Mouse (Mus musculus) brain, adult 10 weeks (tissue): ENCODE results near the gene Ivd. TPM values are rescaled to one million over a fixed set of nuclear protein-coding genes. Genes with fewer than 3 reads are reported as not detected.

Source experiments
- polyA plus RNA-seq: library from polyadenylated mRNA; stranded (reverse); fragments of 350-450 nt; fragmentation: Illumina TruSeq; extraction: RNeasy Lipid Tissue Mini Kit (QIAGEN cat#74804); gene quantifications from one replicate; pipeline ENCODE4 v1.2.3, GENCODE M21; 2015; ENCODE audit warnings: low read depth, low replicate concordance

The Ivd gene
- polyA plus RNA-seq, result 84.6 TPM

DNA sequence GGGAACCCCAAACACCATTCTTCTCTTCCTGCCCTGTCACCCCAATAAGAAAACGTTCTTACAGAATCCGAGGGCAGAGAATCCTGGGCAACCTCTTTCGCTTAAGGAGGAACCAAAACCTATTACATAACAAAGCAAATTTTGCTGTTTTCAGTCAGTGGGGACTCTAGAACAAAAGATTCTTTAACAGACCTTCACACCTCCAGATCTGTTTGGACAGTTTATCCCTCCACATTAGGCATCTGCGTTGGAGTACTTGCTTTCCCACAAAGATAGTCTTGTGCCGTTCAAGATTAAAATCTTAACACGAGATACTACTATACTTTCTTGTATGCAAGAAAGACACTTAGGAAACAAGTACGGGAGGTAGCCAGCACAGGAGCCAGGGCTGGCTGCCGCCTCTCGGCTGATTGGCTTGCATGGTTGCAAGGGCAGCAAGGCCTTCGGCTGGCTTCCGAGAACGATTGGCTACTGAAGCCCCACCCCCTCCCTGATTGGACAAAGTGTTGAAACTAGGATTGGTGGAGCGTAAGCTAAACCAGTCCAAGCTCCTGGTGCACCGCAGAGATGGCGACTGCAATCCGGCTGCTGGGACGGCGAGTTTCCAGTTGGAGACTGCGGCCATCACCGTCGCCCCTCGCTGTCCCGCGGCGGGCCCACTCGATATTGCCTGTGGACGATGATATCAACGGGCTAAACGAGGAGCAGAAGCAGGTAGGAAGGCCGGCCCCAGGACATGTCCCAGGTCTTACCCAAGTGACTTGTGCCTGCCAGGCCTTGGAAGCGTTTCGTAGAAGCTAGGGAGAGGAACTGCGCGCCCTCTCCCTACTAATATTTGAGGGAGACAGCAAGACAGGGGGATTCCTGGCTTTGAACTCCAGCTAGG, at the start of gene Ivd:
Gene Ivd, plus strand, starts transcription at position 501 of the 886 bp plus-strand sequence.

DNA sequence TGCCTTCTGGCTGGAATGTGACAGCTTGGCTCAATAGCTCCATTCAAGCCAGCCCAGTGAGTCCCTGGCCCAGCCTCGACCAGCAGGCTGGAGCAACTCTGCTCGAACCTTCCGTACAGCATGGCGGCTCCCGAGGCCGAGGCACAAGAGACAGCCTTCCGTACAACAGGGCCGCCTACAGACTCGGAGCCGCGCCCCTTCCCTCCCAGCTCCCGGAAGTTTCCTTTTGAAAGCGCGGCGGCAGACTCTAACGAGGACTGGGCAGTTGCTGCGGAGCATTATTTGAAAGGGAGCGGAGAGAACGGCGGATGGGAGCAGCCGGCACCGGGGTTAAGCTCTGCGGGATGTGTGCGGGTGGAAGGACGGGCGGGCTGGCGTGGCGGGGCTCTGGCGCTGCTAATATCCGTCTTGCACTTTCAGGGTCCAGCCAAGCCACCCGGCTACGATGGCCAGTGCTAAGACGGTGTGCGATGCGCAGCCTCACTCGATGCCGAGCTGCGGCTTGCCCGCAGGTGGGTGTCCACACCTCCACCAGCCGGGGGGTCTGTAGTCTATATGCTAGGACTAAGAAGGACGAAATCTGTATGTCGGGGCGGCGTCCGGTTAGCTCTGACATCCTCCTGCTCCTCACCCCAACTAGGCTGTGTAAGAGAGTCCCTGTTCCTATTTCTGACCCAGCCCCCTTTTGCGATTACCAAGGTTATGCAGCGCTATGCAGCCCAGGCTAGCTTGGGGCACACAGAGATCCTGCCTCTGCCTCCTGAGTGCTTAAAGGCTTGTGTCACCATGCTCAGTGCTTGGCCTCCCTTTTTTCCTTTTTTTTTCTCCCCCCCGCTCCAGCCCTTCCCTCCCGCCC, 47.5 kb upstream of the Ivd start, which contains the start of gene Knstrn:
Gene Knstrn, plus strand, starts transcription at position 23 of the 856 bp plus-strand sequence.

DNA sequence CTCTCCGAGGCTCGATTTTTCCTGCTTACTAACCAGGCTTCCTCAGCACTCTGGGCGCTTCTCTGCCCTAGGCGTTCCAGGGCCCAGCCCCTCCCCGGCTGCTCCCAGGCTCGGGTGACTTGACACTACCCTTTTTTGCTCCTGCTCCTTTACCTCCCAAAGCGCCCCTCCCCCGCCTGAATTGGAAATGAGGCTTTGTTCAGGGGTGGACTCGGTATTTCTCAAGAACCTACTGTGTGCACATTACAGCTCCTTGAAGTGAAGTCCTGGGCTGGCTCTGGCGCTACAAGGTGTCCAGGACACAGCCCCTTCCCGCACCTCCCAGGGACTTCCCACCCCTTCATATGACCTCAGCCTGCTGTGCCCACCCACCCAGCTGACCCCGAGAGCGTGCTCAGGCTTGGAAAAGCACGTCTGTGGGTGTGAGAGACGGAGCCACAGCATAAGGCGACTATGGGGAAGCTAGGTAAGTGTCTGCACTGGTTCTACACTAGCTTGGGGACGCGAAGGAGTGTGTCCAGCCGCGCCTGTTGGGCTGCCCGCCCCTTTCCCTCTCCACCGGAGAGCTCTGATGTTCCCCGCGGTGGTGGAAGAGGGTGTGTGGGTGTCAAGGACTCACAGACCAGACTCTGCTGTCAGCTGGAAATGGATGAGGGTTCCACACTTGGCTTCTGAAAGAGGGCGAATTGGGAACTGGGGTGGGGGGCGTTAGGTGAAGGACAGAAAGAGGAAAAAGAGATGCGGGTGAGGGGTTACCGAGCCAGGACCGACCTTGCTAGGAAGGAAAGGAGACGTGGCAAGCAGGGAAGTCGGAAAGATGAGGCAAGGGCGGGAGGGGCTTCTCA, 38.4 kb downstream of the Ivd start, which contains the start of gene Bahd1:
Gene Bahd1, plus strand, starts transcription at position 397 of the 845 bp plus-strand sequence.

DNA sequence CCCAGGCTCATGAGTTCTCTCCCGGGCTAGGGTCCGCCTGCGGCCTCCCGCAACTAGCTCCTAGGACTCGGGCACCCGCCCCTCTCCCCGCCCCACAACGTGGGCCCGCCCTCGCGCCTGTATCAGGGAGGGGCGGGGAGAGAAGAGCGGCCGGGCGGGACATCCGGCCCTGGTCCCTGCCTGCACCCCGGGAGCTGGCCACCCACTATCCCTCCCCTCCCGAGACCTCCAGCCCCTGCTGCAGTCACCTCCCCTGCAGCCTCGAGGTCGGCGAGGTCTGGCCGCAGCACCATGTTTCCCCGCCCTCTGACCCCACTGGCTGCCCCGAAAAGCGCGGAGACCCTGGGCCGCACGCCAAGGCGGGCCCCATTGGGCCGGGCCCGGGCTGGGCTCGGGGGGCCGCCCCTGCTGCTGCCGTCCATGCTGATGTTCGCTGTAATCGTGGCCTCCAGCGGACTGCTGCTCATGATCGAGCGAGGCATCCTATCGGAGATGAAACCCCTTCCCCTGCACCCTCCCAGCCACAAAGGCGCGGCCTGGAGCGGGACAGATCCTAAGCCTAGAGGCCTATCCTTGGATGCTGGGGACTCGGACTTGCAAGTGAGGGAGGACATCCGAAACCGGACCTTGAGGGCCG, 64.7 kb downstream of the Ivd start, which contains the start of gene Chst14:
Gene Chst14, plus strand, starts transcription at position 136 of the 637 bp plus-strand sequence.

Other genes starting within 250 kb of the Ivd start
- 31.5 TPM for gene Pak6, start 198.7 kb upstream of the Ivd start, polyA plus RNA-seq
- gene Ankrd63, start 158.0 kb upstream of the Ivd start, polyA plus RNA-seq, result 15.3 TPM
- 2.4 TPM for gene Plcb2, start 133.5 kb upstream of the Ivd start, polyA plus RNA-seq
- 25.2 TPM for gene Inafm2, start 116.2 kb upstream of the Ivd start, polyA plus RNA-seq
- gene Ccdc9b, start 99.3 kb upstream of the Ivd start, polyA plus RNA-seq, result 4.2 TPM
- not detected for gene Phgr1, start 89.2 kb upstream of the Ivd start, polyA plus RNA-seq
- gene Disp2, start 82.2 kb upstream of the Ivd start, polyA plus RNA-seq, result 137 TPM
- gene Knstrn, start 48.0 kb upstream of the Ivd start, polyA plus RNA-seq, result 2.0 TPM
- 16.6 TPM for gene Bahd1, start 38.4 kb downstream of the Ivd start, polyA plus RNA-seq
- 2.5 TPM for gene Chst14, start 64.5 kb downstream of the Ivd start, polyA plus RNA-seq
- gene Ccdc32, start 167.4 kb downstream of the Ivd start, polyA plus RNA-seq, result 74.4 TPM
- 4.1 TPM for gene Rpusd2, start 172.8 kb downstream of the Ivd start, polyA plus RNA-seq
- gene Knl1, start 185.2 kb downstream of the Ivd start, polyA plus RNA-seq, result not detected